Mouse (Mus musculus) layer of hippocampus, adult 11-12 months (tissue): ENCODE measurements around the gene Gm20388.

Experiments used
- DNase-seq: peaks from one replicate; pipeline ENCODE4 v3.0.0; 2022; ENCODE audit warnings: low spot score

Gm20388 gene

DNA sequence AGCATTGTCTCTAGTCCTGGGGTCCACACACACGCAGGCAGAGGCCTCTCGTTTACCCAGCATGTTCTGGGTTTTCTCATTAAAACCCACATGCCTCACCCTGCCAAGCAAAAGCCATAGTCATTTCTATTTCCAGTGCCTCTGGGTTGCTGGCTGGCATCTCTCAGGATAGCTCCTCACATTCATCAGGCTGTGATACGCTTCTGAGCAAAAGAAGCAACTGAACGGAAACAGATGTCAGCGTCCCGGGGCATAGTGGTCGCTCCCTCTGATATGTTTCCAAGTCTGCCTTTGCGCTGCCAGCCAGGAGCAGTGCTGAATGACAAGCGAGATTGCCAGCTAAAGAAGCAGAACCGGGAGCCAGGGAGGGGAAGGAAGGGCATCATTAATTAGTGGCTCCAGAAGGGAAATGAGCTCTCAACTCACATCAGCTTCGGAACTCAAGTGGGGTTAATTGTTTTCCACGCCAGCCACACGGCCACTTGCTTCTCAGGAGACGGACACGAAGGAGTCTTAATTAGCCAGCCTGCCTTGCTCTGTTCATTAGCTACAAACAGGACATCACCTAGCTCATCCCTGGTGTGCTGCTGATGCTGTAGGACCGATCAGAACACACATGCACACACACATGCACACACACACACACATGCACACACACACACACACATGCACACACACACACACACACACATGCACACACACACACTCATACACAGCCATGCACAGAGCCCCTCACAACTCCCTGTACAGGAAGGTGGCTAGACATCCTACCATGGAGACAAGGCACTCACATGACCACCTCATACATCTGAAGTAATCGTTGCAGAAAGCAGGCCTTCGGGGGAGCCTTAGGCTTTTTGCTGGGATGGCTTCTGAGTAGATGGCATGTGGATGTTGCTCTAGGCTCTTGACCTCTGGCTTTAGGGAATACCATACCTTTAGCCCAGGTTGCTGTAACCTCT, 4160.0 kb downstream of the Gm20388 start:
- peak; percentile 23 for DNase-seq

- DNase-seq, result no peak
These were observed 4165.3 kb downstream of the Gm20388 start for GRCm38 (mm10) chr8:124075977-124076376.

DNA sequence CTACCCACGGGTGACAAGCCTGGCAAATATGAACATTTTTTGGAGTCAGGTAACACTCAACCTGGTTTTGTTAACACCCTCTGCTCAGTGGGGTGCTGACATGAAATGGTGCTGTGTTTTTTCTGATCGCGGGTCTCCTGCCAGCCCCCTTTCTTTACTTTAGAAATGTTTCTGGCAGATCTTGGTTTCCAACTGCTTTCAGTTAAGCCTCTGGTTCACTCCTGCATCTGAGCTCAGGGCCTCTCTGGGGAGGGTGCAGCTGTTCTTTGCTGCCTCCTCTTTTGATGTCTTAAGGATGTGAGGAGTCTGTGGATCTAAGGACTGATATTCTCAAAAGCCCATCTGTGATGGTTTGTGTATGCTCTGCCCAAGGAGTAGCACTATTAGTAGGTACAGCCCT, 4165.8 kb downstream of the Gm20388 start:
- DNase-seq, result no peak

GRCm38 (mm10) chr8:124077377-124077776, 4166.7 kb downstream of the Gm20388 start:
- DNase-seq, result no peak

- peak; percentile 34 for DNase-seq
These were observed 4167.4 kb downstream of the Gm20388 start for GRCm38 (mm10) chr8:124077998-124078397.

- DNase-seq, result no peak
These were observed 4168.3 kb downstream of the Gm20388 start for GRCm38 (mm10) chr8:124078969-124079368.

GRCm38 (mm10) chr8:124080467-124081326, 4170.1 kb downstream of the Gm20388 start:
- no peak for DNase-seq

GRCm38 (mm10) chr8:124082616-124083015, 4172.0 kb downstream of the Gm20388 start:
- no peak for DNase-seq

DNA sequence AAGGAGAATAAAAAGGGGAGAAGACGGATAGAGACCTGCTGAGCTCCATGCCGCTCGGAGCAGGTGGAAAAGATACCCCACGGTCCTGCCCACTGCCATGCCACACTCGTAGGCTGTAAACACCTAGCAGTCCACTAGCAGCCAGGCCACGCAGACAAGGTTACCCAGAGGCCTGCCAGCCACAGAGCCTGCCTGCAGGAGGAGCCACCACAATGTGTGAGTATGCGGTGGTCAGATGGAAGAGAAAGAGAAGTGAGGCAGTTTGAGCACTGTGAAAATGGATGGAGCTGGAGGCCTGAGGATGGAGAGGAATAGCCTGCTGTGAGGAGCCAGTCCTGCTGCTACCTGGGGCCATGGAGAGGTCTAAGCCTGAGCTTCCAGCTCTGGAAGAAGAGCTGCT, 4173.0 kb downstream of the Gm20388 start:
- no peak for DNase-seq

- DNase-seq, result no peak
These were observed 4175.0 kb downstream of the Gm20388 start for GRCm38 (mm10) chr8:124085668-124086067.

DNA sequence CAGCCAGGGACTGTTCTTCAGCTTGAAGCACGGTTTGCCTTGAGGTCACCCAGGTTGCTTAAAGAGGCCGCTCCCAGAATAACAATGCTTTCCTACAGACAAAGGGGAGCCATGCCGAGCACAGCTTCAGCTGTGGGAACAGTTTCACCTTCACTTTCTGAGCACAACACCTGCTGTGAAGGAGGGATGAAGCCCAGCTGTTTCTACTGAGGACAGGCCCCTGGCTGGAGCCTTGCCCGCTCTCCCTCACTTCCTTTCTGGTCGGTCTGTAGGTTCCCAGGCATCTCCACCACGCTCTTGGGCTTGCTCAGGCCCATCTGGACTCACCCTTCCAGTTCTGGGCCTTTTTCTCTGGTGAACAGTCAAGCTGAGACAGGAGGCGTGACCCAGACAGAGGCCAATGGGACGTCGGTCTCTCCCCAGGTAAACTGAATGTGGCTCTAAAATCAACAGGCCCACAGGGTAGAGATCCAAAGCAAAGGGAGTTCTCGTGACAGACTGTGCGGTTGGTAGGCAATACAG, 4177.5 kb downstream of the Gm20388 start:
- DNase-seq, result no peak

DNA sequence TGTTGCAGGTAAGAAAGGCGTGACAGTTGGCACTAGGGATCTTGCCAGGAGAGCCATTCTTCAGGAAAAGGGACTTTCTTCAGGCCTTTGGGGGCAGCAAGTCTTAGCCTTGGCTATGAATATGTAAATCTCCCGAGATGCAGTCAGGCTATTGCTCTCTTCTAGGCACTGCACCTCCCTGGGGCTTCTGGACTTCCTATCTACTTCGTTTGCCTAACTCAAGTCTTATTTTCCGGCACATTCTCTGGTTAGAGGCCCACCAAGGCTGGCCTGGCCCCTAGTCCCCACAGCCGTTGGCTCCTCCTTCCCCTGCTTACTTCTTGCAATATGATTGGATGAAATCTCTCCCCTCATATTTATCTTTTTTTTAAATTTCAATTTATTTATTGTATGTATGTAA, 4178.4 kb downstream of the Gm20388 start:
- no peak for DNase-seq

DNA sequence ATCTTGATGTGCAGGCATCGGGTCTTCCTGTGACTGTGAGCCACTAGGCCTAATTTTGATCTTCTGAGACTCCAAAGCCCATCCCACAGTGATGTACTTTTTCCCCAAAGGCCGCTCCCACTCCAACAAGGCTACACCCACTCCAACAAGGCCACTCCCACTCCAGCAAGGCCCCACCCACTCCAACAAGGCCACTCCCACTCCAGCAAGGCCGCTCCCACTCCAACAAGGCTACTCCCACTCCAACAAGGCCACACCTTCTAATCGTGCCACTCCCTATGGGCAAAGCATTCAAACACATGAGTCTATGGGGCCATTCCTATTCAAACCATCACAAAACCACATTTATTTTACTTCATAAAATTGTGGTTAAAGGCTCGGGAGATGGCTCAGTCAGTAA, 4179.8 kb downstream of the Gm20388 start:
- no peak for DNase-seq

DNA sequence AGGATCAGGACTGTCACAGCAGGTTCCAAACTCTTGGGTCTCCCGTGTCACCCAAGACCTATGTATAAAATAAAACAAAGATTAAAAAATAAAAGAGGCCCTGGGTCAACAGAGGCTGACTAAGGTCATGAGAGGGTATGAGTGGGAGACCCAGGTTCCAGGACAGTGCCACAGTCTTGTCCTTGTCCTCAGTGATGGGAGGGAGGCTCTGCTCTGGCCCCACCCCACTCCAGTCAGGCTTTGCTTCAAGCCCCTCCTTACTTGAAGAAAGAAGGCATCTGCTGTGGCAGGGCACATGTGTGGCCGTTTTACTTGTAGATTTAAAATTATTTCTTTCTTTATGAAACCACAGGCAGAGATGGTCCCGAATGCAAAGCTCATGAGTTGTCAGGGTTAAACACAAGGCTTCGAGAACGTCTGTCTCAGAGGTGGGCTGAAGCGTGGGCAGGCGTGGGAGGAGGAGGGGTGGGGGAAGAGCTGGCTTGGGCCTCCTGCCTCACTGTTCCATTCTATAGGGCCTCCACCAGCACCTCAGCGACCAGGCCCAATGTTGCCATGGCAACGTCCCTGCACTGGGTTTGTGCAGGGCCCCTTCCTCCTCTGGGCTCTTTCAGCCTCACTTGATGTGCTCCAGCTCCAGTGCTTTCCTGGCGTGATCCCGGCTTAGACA, 4188.4 kb downstream of the Gm20388 start:
- no peak for DNase-seq

DNA sequence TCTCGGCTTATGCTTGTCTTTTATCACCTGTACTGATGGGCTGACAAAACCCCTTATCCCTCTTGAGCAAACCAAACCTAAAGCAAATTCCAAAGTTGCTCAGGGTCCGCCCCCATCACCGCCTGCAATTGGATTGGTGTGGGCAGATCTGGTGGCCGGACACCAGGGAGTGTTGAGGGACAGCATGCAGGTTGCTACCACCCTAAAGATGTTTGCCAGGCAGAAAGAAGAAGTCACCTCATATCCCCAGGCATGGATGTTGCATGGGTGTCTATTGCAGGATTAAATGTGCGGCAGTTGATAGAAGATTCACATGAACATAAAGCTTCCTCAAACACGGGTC, 4189.0 kb downstream of the Gm20388 start:
- no peak for DNase-seq

DNA sequence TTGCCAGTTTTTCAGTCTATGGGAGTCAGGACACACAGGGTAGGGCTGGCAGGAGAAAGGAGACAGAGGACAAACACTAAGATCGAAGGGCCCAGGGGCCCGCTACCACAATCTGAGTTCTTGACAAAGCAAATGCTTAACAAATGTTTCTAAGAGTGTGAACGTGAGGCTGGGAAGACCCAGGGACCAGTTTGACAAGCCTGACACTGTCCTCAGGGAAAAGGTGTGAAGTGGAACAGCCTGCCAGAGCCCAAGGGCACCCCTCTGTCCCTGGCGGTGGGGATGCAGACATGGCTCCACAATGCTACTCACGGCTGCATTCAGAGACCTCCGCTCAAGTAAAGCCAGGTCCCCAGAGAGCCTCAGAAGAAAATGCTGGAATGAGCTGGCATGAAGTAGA, 4195.2 kb downstream of the Gm20388 start:
- DNase-seq, result no peak

DNA sequence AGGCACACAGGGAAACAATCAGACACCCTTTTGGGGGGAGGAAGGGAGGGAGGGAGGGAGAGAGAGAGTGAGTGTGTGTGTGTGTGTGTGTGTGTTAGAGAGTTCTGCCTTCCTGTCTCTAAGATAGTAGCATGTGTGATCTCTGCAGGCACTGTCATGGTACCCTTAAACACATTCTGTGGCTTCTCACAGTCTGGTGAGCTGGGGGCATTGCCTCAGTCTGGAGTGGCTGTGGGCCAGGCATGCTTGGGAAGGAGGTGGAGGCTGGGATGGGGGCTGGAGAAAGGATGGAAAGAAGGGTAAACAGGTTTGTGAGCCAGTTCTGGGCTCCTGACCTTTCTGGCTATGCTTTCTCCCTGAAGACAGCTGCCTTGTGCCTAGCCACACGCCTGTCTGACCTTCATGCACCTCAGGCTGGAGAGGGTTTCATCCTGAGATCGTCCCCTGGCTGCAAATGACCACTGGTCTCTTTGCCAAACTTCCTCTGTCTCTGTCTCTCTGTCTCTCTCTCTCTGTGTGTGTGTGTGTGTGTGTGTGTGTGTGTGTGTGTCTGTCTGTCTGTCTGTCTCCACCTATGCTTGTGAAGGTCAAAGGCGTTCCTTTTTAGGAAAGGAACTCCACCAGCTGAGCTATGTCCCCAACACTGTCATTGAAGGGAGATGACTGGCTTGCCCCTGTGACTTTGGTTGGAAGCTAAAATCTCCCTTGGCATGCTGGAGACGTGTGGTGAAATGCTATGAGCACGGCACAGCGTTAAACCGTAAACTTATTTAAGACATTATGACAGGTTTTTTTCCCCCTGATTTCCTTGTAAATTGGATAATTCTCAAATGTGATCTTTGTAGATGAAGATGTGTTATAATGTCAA, 4195.9 kb downstream of the Gm20388 start:
- no peak for DNase-seq

DNA sequence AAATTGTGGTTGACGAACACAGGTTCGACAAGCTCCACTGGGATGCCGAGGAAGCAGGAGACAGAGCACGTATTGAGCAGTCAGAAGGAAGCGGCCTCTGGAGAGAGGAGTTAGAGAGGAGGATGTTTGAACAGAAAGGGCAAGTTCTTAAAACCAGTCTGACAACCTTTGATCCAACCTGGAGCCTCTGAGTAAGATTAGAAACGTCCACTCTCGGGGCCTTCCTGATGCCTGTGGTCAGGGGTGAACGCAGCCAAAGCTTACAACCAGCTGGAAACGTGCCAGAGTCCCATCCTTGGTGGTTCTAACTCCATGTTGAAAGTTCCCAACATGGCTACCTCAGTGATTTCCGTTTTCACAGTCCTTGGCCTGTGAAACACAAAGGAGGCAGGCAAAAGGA, 4202.5 kb downstream of the Gm20388 start:
- DNase-seq, result no peak

- no peak for DNase-seq
These were observed 4214.6 kb downstream of the Gm20388 start for GRCm38 (mm10) chr8:124125241-124125640.

- DNase-seq, result no peak
These were observed 4226.6 kb downstream of the Gm20388 start for GRCm38 (mm10) chr8:124137261-124137660.

DNA sequence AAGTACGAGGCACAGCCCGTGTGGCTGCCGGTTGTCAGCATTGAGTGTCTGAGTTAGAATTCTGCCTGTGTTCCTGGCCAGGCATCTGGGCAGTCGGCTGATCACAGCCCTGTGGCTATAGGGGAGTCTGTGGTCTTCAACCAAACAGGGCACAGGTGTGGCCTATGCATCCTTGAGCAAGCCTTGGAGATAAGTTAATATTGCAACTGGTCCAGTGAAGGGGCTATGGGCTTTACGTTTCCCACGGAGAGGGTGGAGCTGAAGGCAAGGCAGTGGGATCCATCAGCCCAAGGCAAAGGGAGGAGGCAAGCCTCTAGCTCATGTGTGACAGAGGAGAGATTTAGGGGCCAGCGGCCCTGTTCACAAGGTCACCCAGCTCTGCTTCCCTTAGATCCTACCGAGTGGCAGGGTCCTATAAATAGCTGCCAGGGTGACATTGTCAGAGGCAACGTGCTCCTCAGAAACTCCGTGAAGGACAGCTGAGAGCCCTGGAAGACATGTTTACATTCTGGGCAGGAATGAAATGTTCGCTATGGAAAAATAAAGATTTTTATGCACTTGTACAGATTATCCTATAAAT, 4229.7 kb downstream of the Gm20388 start:
- DNase-seq, result no peak
